Mouse (Mus musculus) cerebellum, adult 2 months (tissue): ENCODE results near the gene Tnfsf13.

ENCODE experiments used
- CTCF ChIP-seq: fragments of 200-500 bp; IDR thresholded peaks from 2 replicates; pipeline ENCODE4 v1.5.1; 2011; ENCODE audit warnings: low read depth, mild to moderate bottlenecking, control low read depth, low read length, moderate library complexity, borderline replicate concordance; ENCODE audit not compliant: insufficient read depth
- POLR2A ChIP-seq: fragments of 200-500 bp; IDR thresholded peaks from 2 replicates; pipeline ENCODE4 v1.6.1; 2011; ENCODE audit warnings: low read length, control low read depth, borderline replicate concordance; ENCODE audit not compliant: insufficient read depth

DNA sequence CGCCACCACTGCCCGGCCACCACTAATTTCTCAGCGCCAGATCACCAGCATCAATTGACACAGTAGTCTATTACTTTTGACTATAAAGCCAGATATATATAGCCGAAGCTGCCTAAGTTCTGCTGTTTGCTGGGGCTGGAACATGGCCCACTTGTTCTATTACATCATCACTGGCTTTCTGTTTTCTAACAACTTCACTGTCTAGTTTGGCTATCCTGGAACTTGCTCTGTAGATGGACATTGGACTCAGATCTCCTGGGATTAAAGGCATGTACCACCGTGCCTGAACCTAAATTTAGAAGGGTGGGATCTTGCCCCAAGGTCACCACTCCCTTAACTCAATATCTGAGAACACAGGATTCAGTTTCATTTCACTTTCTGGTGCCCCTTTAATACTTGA, 39.7 kb downstream of the Tnfsf13 start:
- TF ChIP-seq CTCF (no peak), POLR2A (no peak)
